Mouse (Mus musculus): Measurements from ENCODE around the gene Ppfia2. TPM values are rescaled to one million over a fixed set of nuclear protein-coding genes. Genes with fewer than 3 reads are reported as not detected.

Ppfia2 gene
- polyA plus RNA-seq, 1 experiment from 2014 or later: 18.8 TPM

DNA sequence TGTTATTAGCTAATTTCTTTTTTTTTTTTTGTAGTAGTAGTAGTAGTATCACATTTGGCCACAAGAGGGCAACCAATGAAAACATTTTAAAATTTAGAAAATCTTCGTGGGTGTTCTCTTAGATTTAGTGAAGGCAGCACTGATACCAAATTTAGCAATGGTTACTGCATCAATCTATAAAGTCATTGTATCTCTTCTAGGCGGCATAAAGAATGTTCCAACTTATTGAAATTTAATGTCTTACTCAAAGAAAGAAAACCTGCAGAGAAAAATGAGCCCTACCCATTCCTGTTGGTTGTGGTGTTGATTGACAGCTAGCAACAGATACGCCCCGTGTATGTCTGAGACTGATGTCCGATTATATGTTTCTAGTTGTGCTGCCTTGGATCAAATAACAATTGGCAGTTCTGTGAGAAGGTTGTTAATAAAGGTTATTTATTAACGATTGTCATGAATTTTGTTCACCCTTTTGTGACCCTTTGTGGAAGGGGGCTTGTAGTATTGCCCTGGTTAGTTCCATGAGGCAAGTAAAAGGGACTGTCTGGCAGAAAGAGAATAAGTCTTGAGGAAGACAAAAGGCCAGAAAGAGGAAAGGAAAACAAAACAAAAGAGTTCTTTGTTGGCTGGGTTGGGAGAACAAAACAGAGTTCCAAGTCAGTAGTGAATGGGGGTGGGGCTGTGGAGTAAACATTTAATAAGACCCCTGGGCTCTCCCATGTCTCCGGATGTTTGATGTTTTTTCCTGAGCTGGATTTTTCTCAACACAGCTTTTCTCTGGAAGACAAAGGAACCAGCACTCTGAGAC, 139.2 kb downstream of the Ppfia2 start:
- no peaks in the 10 kb centered on the region for H3K9me3 ChIP-seq
- H3K36me3 ChIP-seq: no peaks in the 10 kb centered on the region
- peak overlapping the region; percentile 49 for H3K4me2 ChIP-seq (replicated peaks)
- no peaks in the 10 kb centered on the region for H3K27me3 ChIP-seq
- peak overlapping the region; percentile 68 for H3K27ac ChIP-seq
- ATAC-seq: peak; percentile 93
- 1% methylated on average over 7 of the region's 7 CpGs for WGBS
- H3K4me1 ChIP-seq (replicated peaks): peaks cover 9% of the 10 kb centered on the region
- H3K9ac ChIP-seq (replicated peaks): peak overlapping the region; percentile 49
- H3K4me3 ChIP-seq (replicated peaks): peak overlapping the region; percentile 24

DNA sequence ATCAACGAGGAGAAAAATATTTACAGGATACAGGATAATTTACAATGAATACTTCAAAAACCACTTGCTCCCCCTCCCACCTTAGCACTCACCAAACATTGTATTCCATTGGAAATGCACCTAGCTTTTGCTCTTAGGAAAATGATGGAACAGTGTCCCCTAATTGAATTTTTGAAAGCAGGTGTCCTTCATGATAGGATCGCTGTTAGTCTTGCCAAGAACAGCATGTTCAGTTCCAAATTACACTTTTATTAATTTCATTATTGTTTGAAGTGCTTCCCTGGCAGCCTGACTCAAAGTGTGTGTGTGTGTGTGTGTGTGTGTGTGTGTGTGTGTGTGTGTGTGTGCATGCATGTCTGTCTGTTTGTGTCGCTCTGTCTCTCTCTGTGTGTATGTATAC, 140.1 kb downstream of the Ppfia2 start:
- Histone ChIP-seq H3K27ac (peak overlapping the region; percentile 61), H3K4me2 (replicated peaks) (no peak overlapping the region)

DNA sequence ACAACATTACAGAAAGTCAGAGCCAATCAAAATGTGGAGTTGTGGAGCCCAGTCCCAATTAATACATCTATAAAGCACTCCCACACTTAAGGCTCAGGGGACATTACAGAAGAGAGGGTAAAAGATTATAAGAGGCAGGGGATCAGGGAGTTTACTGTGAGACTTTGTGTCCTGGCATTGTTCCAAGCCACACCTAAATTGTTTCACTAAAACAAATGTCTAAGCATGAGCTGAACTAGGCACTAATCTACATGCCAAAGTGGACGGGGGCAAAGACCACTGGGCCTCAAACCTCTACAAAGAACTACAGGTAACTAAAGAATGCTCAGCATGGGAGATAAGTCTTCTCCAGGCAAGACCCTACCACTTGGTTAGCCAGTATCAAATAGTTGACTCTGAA, 148.1 kb downstream of the Ppfia2 start:
- H3K27ac ChIP-seq: no peak overlapping the region
- H3K4me2 ChIP-seq (replicated peaks): no peak overlapping the region
- WGBS: 64% methylated on average over 1 of the region's 1 CpGs
- no peak overlapping the region for H3K9ac ChIP-seq (replicated peaks)
- no peaks in the 10 kb centered on the region for H3K4me1 ChIP-seq (replicated peaks)
- no peak for ATAC-seq
- H3K36me3 ChIP-seq: no peaks in the 10 kb centered on the region
- no peaks in the 10 kb centered on the region for H3K27me3 ChIP-seq
- no peaks in the 10 kb centered on the region for H3K9me3 ChIP-seq
- H3K4me3 ChIP-seq (replicated peaks): no peak overlapping the region

More for the DNA sequence above, 140.1 kb downstream of the Ppfia2 start:
- Histone ChIP-seq H3K4me3 (replicated peaks) (no peak overlapping the region), H3K9ac (replicated peaks) (no peak overlapping the region), H3K36me3 (no peaks in the 10 kb centered on the region), H3K9me3 (no peaks in the 10 kb centered on the region), H3K4me1 (replicated peaks) (peaks cover 9% of the 10 kb centered on the region), H3K27me3 (no peaks in the 10 kb centered on the region)
- WGBS: 48% methylated on average over 3 of the region's 3 CpGs
- ATAC-seq: peak; percentile 10

DNA sequence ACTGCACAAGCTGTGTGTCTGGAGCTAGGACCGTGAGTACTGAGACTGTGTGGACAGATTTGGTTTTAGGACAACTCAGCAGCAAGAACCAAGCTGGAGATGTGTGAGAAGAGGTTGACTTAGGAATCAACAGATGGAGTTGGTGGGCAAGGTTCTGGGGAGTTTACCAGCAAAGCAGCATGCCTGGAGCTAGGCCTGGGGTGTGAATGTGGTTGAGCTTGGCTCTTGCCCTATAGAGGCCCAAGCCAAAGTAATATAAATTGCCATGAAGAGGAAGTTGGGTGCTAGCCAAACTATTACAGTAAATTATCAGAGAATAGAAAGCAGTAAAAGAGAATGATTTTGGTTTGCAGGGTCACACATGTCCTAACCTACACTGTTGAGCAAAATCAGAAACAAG, 150.8 kb downstream of the Ppfia2 start:
- no peak overlapping the region for H3K27ac ChIP-seq
- no peaks in the 10 kb centered on the region for H3K27me3 ChIP-seq
- no peak overlapping the region for H3K4me3 ChIP-seq (replicated peaks)
- 97% methylated on average over 1 of the region's 1 CpGs for WGBS
- H3K4me2 ChIP-seq (replicated peaks): no peak overlapping the region
- no peaks in the 10 kb centered on the region for H3K9me3 ChIP-seq
- H3K36me3 ChIP-seq: no peaks in the 10 kb centered on the region
- ATAC-seq: no peak
- H3K4me1 ChIP-seq (replicated peaks): no peaks in the 10 kb centered on the region
- H3K9ac ChIP-seq (replicated peaks): no peak overlapping the region

DNA sequence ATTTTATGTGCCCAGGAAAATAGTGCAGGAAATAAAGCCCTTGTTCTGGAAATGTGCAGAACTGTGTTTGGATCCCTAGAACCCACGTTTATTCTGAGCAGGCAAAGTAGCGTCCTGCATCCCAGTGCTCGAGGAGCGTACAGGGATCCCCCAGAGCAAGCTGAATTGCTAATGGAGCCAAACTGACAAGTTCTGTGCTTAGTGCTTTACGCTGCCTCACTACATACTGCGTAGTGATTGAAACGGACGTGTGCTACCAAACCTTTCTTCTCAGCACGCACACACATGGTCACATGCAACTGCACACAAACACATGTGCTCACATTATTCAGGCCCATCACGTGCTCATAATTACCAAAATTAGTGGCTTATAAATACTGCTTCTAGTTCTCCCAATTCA, 153.2 kb downstream of the Ppfia2 start:
- Histone ChIP-seq H3K27me3 (no peaks in the 10 kb centered on the region), H3K9ac (replicated peaks) (no peak overlapping the region), H3K4me2 (replicated peaks) (no peak overlapping the region), H3K4me1 (replicated peaks) (no peaks in the 10 kb centered on the region), H3K4me3 (replicated peaks) (no peak overlapping the region), H3K27ac (no peak overlapping the region), H3K9me3 (no peaks in the 10 kb centered on the region), H3K36me3 (no peaks in the 10 kb centered on the region)
- WGBS: 81% methylated on average over 10 of the region's 10 CpGs
- no peak for ATAC-seq

DNA sequence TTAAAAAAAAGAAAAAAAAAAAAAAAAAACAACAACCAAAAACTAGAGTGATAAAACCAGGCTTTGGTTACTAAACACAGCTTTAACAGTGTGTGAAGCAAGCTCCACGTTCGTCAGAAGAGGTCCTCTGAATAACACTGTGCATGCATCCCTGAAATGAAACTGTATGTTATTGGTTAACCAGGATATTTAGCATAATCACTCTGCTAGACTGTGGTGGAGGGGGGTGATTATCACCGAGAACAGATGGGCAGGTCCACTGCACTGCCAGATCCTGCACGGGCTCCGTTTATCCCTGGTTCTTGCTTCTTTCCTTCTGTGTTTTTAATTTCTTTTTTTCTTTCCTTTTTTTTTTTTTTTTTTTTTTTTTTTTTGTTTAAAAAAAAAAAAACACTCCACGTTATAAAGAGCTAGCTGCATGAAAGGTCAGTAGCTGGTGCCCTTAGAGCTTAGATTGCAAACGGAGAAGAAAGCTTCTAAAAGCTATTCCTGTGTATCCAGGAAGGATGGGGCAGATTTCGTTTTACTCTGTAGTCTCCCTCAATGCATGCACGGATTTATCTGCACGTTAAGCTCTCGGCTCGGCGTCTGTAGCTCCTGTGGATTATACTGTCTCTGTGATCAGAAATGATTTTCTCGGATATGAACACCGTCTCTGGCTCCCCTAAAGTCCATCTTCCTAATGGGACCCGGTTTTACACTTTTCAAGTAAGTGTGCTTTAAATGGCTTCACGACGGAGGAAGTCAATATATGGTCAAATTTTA, 162.2 kb downstream of the Ppfia2 start:
- Histone ChIP-seq H3K4me3 (replicated peaks) (peak overlapping the region; percentile 32), H3K4me1 (replicated peaks) (peaks cover 22% of the 10 kb centered on the region), H3K36me3 (no peaks in the 10 kb centered on the region), H3K9ac (replicated peaks) (no peak overlapping the region; the same call in 1 of the 2 replicates), H3K27me3 (no peaks in the 10 kb centered on the region), H3K4me2 (replicated peaks) (peak overlapping the region; percentile 53), H3K27ac (peak overlapping the region; percentile 73), H3K9me3 (no peaks in the 10 kb centered on the region)
- WGBS: 21% methylated on average over 18 of the region's 18 CpGs
- ATAC-seq: peak; percentile 98

DNA sequence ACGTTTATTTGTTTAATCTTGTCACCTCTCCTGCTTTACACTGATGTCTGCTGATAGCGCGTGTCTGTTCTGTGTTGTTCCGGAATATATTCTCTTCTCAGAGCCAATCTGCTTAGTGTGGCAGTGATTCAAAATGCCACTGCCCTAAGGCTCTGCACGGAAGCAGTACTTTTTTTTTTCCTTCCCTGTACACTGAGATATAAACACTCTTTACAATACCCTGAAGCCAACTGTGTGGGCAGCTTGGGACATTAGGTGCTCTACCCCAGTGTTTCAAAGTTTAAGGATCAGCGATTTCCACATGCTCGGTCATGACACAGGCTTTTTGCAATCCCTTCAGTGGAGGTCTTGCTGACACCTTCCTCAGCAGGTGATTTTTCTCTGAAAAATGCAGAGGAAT, 163.8 kb downstream of the Ppfia2 start:
- Histone ChIP-seq H3K36me3 (no peaks in the 10 kb centered on the region), H3K27me3 (no peaks in the 10 kb centered on the region), H3K4me1 (replicated peaks) (peaks cover 22% of the 10 kb centered on the region), H3K4me3 (replicated peaks) (peak overlapping the region; percentile 32; the same call in 1 of the 2 replicates), H3K27ac (peak overlapping the region; percentile 35; the same call in 1 of the 2 replicates), H3K9ac (replicated peaks) (no peak overlapping the region), H3K9me3 (no peaks in the 10 kb centered on the region), H3K4me2 (replicated peaks) (peak overlapping the region; percentile 53)
- WGBS: 57% methylated on average over 7 of the region's 7 CpGs
- no peak for ATAC-seq

DNA sequence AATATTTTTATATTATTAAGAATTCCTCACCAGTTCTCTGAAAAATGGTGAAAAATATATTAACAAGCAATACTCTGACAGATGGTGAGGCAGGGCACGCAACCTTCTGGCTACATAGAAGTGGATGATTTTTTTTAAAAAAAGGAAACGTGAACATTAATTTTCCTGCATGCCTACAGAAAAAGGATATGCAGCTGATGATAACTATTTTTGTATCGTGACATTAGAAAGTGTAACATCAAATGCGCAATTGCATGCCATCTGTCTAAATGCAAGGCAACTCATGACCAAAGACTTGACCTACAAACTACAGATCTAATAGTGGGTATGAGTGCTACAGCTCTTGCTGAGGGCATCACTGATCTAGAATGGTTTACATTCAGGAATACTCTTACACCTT, 182.1 kb downstream of the Ppfia2 start:
- H3K4me3 ChIP-seq (replicated peaks): no peak overlapping the region
- H3K9me3 ChIP-seq: no peaks in the 10 kb centered on the region
- no peak overlapping the region for H3K9ac ChIP-seq (replicated peaks)
- H3K36me3 ChIP-seq: no peaks in the 10 kb centered on the region
- ATAC-seq: no peak
- H3K4me2 ChIP-seq (replicated peaks): no peak overlapping the region
- no peaks in the 10 kb centered on the region for H3K4me1 ChIP-seq (replicated peaks)
- no peaks in the 10 kb centered on the region for H3K27me3 ChIP-seq
- 91% methylated on average over 4 of the region's 4 CpGs for WGBS
- H3K27ac ChIP-seq: no peak overlapping the region

DNA sequence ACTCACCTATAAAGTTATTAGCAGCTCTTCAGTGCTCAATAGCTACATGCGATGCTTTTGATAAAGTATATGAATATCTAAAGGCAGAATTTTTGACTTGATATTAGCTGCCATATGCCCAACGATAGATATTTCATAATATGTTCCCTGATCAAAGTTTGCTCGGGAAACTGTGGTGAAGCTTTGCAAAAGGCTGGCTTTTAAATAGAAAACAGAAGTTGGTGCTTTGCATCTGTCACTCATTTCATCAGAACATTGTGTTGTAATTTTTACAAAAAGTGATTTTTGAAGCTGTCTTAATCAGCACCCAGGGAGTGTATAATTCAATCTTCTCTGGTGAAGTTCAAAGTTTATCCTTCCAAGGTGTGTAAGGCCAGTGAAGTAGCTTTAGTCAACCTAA, 195.1 kb downstream of the Ppfia2 start:
- 86% methylated on average over 3 of the region's 3 CpGs for WGBS
- Histone ChIP-seq H3K4me2 (replicated peaks) (no peak overlapping the region), H3K27me3 (no peaks in the 10 kb centered on the region), H3K27ac (no peak overlapping the region), H3K9ac (replicated peaks) (no peak overlapping the region), H3K4me3 (replicated peaks) (no peak overlapping the region), H3K9me3 (no peaks in the 10 kb centered on the region), H3K36me3 (no peaks in the 10 kb centered on the region), H3K4me1 (replicated peaks) (no peaks in the 10 kb centered on the region)
- no peak for ATAC-seq

DNA sequence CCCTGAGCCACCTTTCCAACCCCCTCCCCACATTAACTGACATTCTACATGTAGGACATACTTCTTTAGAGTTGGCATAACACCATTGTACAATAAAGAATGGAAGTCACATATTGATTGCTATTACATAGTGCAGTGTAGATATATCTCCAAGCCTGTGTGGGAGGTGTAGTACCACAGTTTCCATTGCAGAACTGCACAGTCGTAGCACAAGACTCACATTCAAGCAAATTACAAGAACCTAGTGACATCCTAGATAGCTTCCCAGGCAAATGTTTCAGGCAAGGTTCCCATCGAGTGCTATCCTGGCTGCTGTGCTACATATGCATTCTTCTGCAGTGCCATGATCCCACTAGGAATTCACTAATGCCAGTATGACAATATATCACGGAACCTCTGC, 200.0 kb downstream of the Ppfia2 start:
- Histone ChIP-seq H3K9ac (replicated peaks) (no peak overlapping the region), H3K4me3 (replicated peaks) (no peak overlapping the region), H3K27ac (no peak overlapping the region), H3K36me3 (no peaks in the 10 kb centered on the region), H3K4me1 (replicated peaks) (no peaks in the 10 kb centered on the region), H3K27me3 (no peaks in the 10 kb centered on the region), H3K4me2 (replicated peaks) (no peak overlapping the region), H3K9me3 (no peaks in the 10 kb centered on the region)
- 89% methylated on average over 3 of the region's 3 CpGs for WGBS
- no peak for ATAC-seq

DNA sequence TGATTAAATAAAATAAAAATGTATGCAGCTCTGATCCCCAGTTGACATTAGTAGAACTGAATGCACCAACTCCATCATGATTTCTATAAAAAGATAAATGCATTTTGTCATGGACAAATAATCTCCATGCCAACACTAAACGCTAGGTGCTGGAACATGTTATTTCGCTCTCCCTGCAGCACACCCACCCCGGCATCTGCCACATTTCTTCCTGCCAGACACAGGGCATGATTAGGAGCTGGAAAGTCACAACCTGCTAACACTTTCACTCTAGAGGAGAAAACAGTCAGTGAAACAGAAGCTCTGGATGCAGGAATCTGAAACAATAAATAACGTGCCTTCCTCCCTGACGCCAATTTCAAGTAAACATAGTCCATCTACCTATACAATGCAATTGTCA, 211.3 kb downstream of the Ppfia2 start:
- H3K4me3 ChIP-seq (replicated peaks): no peak overlapping the region
- no peaks in the 10 kb centered on the region for H3K36me3 ChIP-seq
- H3K27me3 ChIP-seq: no peaks in the 10 kb centered on the region
- H3K4me1 ChIP-seq (replicated peaks): no peaks in the 10 kb centered on the region
- WGBS: 90% methylated on average over 5 of the region's 5 CpGs
- no peak overlapping the region for H3K4me2 ChIP-seq (replicated peaks)
- H3K9me3 ChIP-seq: no peaks in the 10 kb centered on the region
- H3K27ac ChIP-seq: no peak overlapping the region
- H3K9ac ChIP-seq (replicated peaks): no peak overlapping the region
- no peak for ATAC-seq

DNA sequence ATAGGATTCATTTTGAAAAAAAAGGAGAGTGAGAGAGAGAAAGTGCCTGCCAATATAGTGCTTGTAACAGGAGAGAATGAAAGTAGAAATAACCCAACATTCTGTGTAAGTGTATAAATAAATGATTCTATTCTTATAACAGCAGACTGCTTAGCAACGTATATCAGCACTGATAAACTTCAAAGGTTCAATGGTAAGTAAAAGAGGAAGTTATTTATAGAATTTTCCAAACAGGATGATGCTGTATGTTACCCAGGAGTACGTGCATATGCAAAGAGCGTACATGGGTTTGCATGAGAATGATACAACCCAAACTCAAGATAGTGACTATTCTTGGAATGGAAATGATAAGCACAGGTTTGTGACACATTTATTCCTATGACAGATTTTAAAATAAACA, 215.4 kb downstream of the Ppfia2 start:
- no peaks in the 10 kb centered on the region for H3K27me3 ChIP-seq
- no peak overlapping the region for H3K4me3 ChIP-seq (replicated peaks)
- 84% methylated on average over 3 of the region's 3 CpGs for WGBS
- no peak overlapping the region for H3K9ac ChIP-seq (replicated peaks)
- no peaks in the 10 kb centered on the region for H3K9me3 ChIP-seq
- no peak overlapping the region for H3K4me2 ChIP-seq (replicated peaks)
- H3K27ac ChIP-seq: no peak overlapping the region
- H3K36me3 ChIP-seq: no peaks in the 10 kb centered on the region
- H3K4me1 ChIP-seq (replicated peaks): no peaks in the 10 kb centered on the region
- ATAC-seq: no peak

Data from midbrain, embryonic 13.5 days (tissue).